Comparison of ENCODE assay signal across 30 mouse cellular contexts in genomic region chr4:55335030-55335770, GRCm38 (mm10). TPM values are rescaled to one million over a fixed set of nuclear protein-coding genes. Genes with fewer than 3 reads are reported as not detected.
DNase-seq lines count a peak whose midpoint lies in the region; ATAC-seq and TF ChIP-seq lines count a peak whose summit lies in the region.
"Had no signal": no experiment of that assay in that cellular context is flagged by ENCODE, and none has a peak within 500 bp of the region (broad histone marks: within the 10 kb centered on the region; RNA-seq: fewer than 3 reads in every experiment).

No protein-coding gene starts in this region.

- H3K4me3 ChIP-seq in gastrocnemius, adult 2 months, result no peak overlapping the region
- H3K4me3 ChIP-seq in hindbrain, postnatal 0 days (ENCODE audit: low read length), result no peak overlapping the region
- H3K4me3 ChIP-seq: embryonic facial prominence, embryonic 10.5 days; embryonic facial prominence, embryonic 13.5 days; forebrain, embryonic 10.5 days; forebrain, embryonic 13.5 days; heart, embryonic 12.5 days; heart, embryonic 15.5 days had no signal

- no peak overlapping the region for H3K4me2 ChIP-seq in hindbrain, postnatal 0 days (ENCODE audit: low read depth, low read length)
- H3K4me2 ChIP-seq: embryonic facial prominence, embryonic 13.5 days; forebrain, embryonic 13.5 days; heart, embryonic 12.5 days; heart, embryonic 15.5 days; hindbrain, embryonic 14.5 days had no signal

- no peak for TF ChIP-seq CTCF in gastrocnemius, adult 2 months (IDR thresholded peaks at IDR 0.05)
- TF ChIP-seq CTCF in hindbrain, postnatal 0 days (IDR thresholded peaks at IDR 0.05; ENCODE audit: low read depth), result no peak

- ATAC-seq in common myeloid progenitor, adult 5-6 weeks (replicated peaks; ENCODE audit: low read depth, poor library complexity, severe bottlenecking), result peak; percentile 29; the same call in 1 of the 2 replicates
- ATAC-seq in megakaryocyte, adult 5-6 weeks (ENCODE audit: poor library complexity, severe bottlenecking), result peak; percentile 57
- no peak for ATAC-seq in hindbrain, postnatal 0 days
- ATAC-seq: forebrain, embryonic 13.5 days; forebrain, embryonic 16.5 days; intestine, postnatal 0 days; Patski had no signal

- no peaks in the 10 kb centered on the region for H3K9me3 ChIP-seq in hindbrain, postnatal 0 days (ENCODE audit: low read length)
- H3K9me3 ChIP-seq: embryonic facial prominence, embryonic 10.5 days; embryonic facial prominence, embryonic 13.5 days; forebrain, embryonic 10.5 days; forebrain, embryonic 13.5 days; G1E; heart, embryonic 15.5 days had no signal

- DNase-seq in gastrocnemius, adult 2 months, result no peak
- DNase-seq in gastrocnemius, postnatal 36 days, result no peak
- no peak for DNase-seq in hindbrain, postnatal 0 days (ENCODE audit: low spot score)
- DNase-seq in heart, postnatal 25 days (ENCODE audit: low spot score), result no peak
- no peak for DNase-seq in heart, adult 18-20 months
- DNase-seq: adrenal gland, postnatal 10 days; adrenal gland, postnatal 36 days; B cell, adult 2 months; cerebellum, adult 11 months; cerebellum, adult 2 months; cerebellum, adult 9-11 months; cerebellum, postnatal 25 days; embryo, embryonic 11 days; gastrocnemius, postnatal 25 days; heart, postnatal 10 days; heart, postnatal 4 days had no signal

- peak overlapping the region; percentile 43 for H3K27ac ChIP-seq in gastrocnemius, adult 2 months
- no peak overlapping the region for H3K27ac ChIP-seq in hindbrain, postnatal 0 days
- H3K27ac ChIP-seq: embryonic facial prominence, embryonic 10.5 days; embryonic facial prominence, embryonic 13.5 days; forebrain, embryonic 10.5 days; forebrain, embryonic 13.5 days; heart, embryonic 15.5 days; hindbrain, embryonic 14.5 days had no signal

- no peaks in the 10 kb centered on the region for H3K27me3 ChIP-seq in hindbrain, postnatal 0 days (ENCODE audit: insufficient read depth, low read length)
- H3K27me3 ChIP-seq: CH12.LX; embryonic facial prominence, embryonic 13.5 days; forebrain, embryonic 13.5 days; heart, embryonic 12.5 days; heart, embryonic 15.5 days; Patski had no signal

- no peaks in the 10 kb centered on the region for H3K36me3 ChIP-seq in hindbrain, postnatal 0 days (ENCODE audit: insufficient read depth, low read length)
- H3K36me3 ChIP-seq: embryonic facial prominence, embryonic 10.5 days; embryonic facial prominence, embryonic 13.5 days; forebrain, embryonic 10.5 days; G1E; heart, embryonic 12.5 days; heart, embryonic 15.5 days had no signal

- no peak overlapping the region for H3K9ac ChIP-seq in hindbrain, postnatal 0 days (replicated peaks; ENCODE audit: low read length)
- H3K9ac ChIP-seq: embryonic facial prominence, embryonic 13.5 days; forebrain, embryonic 13.5 days; heart, embryonic 12.5 days; heart, embryonic 15.5 days; hindbrain, embryonic 14.5 days had no signal

- no peaks in the 10 kb centered on the region for H3K4me1 ChIP-seq in hindbrain, postnatal 0 days (ENCODE audit: insufficient read depth, low read length)
- H3K4me1 ChIP-seq: embryonic facial prominence, embryonic 10.5 days; embryonic facial prominence, embryonic 13.5 days; forebrain, embryonic 10.5 days; forebrain, embryonic 13.5 days; heart, embryonic 15.5 days had no signal

- WGBS in hindbrain, postnatal 0 days, result 71% methylated on average over 5 of the region's 5 CpGs

- intact Hi-C loops in gastrocnemius, adult 2 months (cut with DNase I), result no loop called here
- intact Hi-C loops in gastrocnemius, postnatal 36 days (cut with DNase I), result no loop called here
- intact Hi-C loops in heart, postnatal 25 days (cut with DNase I), result no loop called here

RNA-seq across cellular contexts. Expression of gene Rad23b, which starts 14.6 kb away (rescaled TPM):
- total RNA-seq in gastrocnemius, adult 2 months (2021), result 100 to 1,000 TPM; 112 to 134 TPM
- total RNA-seq in gastrocnemius, postnatal 36 days (2021), result 100 to 1,000 TPM in 1 of 2 experiments, 10 to 100 TPM in 1; 97.8 to 106 TPM
- total RNA-seq in common myeloid progenitor, adult 5-6 weeks (2017), result 139 and 161 TPM in 2 replicates
- total RNA-seq in megakaryocyte, adult 5-6 weeks (2015), result 56.7 and 60.3 TPM in 2 replicates
- 81.3 and 83.2 TPM in 2 replicates for total RNA-seq in megakaryocyte, adult 5-6 weeks (2017)
- total RNA-seq in hindbrain, postnatal 0 days (2014; rRNA removed), result 282 and 307 TPM in 2 replicates
- polyA plus RNA-seq in hindbrain, postnatal 0 days (2015; fragmentation: Nextera tagmentation; extraction: Ambion mirVana), result 86.5 and 97.4 TPM in 2 replicates
- 100 to 1,000 TPM in 1 of 2 experiments, 10 to 100 TPM in 1; 94.6 to 112 TPM for total RNA-seq in heart, postnatal 25 days (2021)
- total RNA-seq in heart, adult 18-20 months (2021), result 100 to 1,000 TPM; 113 to 115 TPM
